In genomic region chr11:12355681-12356080, GRCm38 (mm10) we compare ENCODE assay signal across 15 mouse cellular contexts.
A peak's percentile ranks its signal among the peaks of the same experiment; 100 is the strongest.
DNase-seq lines count a peak whose midpoint lies in the region; ATAC-seq and TF ChIP-seq lines count a peak whose summit lies in the region.
"Had no signal": no experiment of that assay in that cellular context is flagged by ENCODE, and none has a peak within 500 bp of the region (broad histone marks: within the 10 kb centered on the region; RNA-seq: fewer than 3 reads in every experiment).

No protein-coding gene starts in this region.

- no peak for TF ChIP-seq EP300 in lung, postnatal 0 days (IDR thresholded peaks at IDR 0.05)

- intact Hi-C loops in heart, postnatal 36 days (cut with DNase I) = loop anchor here (2.0 to 5.0 kb wide), 2 partner anchors 15 to 328 kb away; no protein-coding TSS in a partner anchor

- no peak overlapping the region for H3K4me2 ChIP-seq in lung, postnatal 0 days (replicated peaks; ENCODE audit: low read depth, low read length)
- H3K4me2 ChIP-seq: hindbrain, embryonic 14.5 days; liver, embryonic 13.5 days had no signal

- DNase-seq in heart, adult 9 months (ENCODE audit: low spot score in 2 of 2) = peak; percentile 16 to 34
- DNase-seq in heart, postnatal 36 days = no peak
- DNase-seq in adrenal gland, adult 2 months = peak; percentile 56
- peak; percentile 59 to 65 for DNase-seq in kidney, adult 8-10 months
- no peak for DNase-seq in lung, postnatal 0 days (ENCODE audit: low spot score)
- no peak for DNase-seq in embryo, embryonic 10.5 days (ENCODE audit: low spot score)
- DNase-seq in urinary bladder, postnatal 4 days (ENCODE audit: low spot score in 2 of 2) = no peak
- DNase-seq in retina, postnatal 1 day = no peak
- DNase-seq: cerebellum, adult 11 months; gastrocnemius, postnatal 10 days; liver, embryonic 13.5 days had no signal

- no peak for TF ChIP-seq CTCF in lung, postnatal 0 days (IDR thresholded peaks at IDR 0.05)

- WGBS in lung, postnatal 0 days = 46% methylated on average over 3 of the region's 3 CpGs

- H3K4me3 ChIP-seq in lung, postnatal 0 days (ENCODE audit: low read depth, low read length) = no peak overlapping the region
- H3K4me3 ChIP-seq: forebrain, embryonic 10.5 days; layer of hippocampus, adult 2 months; liver, embryonic 13.5 days; midbrain, embryonic 10.5 days had no signal

- H3K27ac ChIP-seq in lung, postnatal 0 days (ENCODE audit: low read length) = no peak overlapping the region
- H3K27ac ChIP-seq: forebrain, embryonic 10.5 days; hindbrain, embryonic 14.5 days; layer of hippocampus, adult 2 months; liver, embryonic 13.5 days; midbrain, embryonic 10.5 days had no signal

- H3K4me1 ChIP-seq in lung, postnatal 0 days (ENCODE audit: insufficient read depth, low read depth, low read length) = no peaks in the 10 kb centered on the region
- H3K4me1 ChIP-seq: liver, embryonic 13.5 days had no signal

- H3K27me3 ChIP-seq in lung, postnatal 0 days (replicated peaks; ENCODE audit: insufficient read depth, low read length) = no peaks in the 10 kb centered on the region
- H3K27me3 ChIP-seq: liver, embryonic 13.5 days had no signal

- H3K36me3 ChIP-seq in lung, postnatal 0 days (ENCODE audit: insufficient read depth, low read length) = no peaks in the 10 kb centered on the region
- H3K36me3 ChIP-seq: forebrain, embryonic 10.5 days; liver, embryonic 13.5 days; midbrain, embryonic 10.5 days had no signal

- peak; percentile 32; the same call in 1 of the 2 replicates for ATAC-seq in lung, postnatal 0 days

- no peaks in the 10 kb centered on the region for H3K9me3 ChIP-seq in lung, postnatal 0 days (ENCODE audit: low read length)
- H3K9me3 ChIP-seq: forebrain, embryonic 10.5 days; liver, embryonic 13.5 days; midbrain, embryonic 10.5 days had no signal

- H3K9ac ChIP-seq in lung, postnatal 0 days (replicated peaks; ENCODE audit: low read depth) = no peak overlapping the region
- H3K9ac ChIP-seq: hindbrain, embryonic 14.5 days; liver, embryonic 13.5 days had no signal

Comparison
In these comparisons a context has a peak if more than half of its experiments do, and no peak if none do; other contexts are left out.
1. DNase-seq: peak in heart, adult 9 months (2 of 2), adrenal gland, adult 2 months (single experiment) and kidney, adult 8-10 months (2 of 2); none in heart, postnatal 36 days (0 of 2), lung, postnatal 0 days (single experiment), embryo, embryonic 10.5 days (single experiment), urinary bladder, postnatal 4 days (0 of 2) and retina, postnatal 1 day (single experiment).